Mouse (Mus musculus): ENCODE measurements around the gene Gja1.
"Not testable (repeated sequence)": the region's sequence is repeated elsewhere in the genome, so short reads cannot be mapped to it uniquely, and the experiment has no call there.

Gene Gja1

DNA sequence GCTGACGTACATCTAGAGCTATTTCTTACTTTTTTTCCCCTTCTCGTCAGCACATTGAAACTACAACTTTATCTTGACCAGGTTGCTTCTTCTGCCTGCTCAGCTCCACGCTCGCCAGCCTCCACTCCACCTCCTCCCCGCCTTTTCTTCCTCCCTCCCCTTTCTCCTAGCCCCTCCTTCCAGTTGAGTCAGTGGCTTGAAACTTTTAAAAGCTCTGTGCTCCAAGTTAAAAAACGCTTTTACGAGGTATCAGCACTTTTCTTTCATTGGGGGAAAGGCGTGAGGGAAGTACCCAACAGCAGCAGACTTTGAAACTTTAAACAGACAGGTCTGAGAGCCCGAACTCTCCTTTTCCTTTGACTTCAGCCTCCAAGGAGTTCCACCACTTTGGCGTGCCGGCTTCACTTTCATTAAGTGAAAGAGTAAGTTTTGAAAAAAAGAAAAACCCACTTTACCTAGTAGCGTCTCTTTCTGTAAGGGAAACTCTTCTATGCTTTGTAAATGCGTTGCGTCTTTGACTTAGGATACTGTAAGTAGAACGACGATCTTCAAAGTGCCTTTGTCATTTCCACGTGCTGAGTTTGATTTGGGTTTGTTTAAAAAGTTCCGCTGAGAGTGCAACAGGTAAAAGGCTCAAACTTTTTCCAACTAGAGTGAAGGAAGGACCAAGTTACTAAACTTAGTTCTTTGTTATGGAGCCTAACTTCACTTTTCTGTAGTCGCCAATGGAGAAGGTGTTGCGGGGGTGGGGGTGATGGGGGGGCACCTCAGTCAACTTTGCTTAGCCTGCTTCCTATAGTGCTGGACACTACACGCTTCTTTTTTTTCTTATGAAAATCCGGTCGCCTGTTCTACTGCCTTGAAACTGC is at the start of gene Gja1:
TSS of gene Gja1 (plus strand) at position 234 of the 869 bp plus-strand sequence.
- no peak for DNase-seq (ENCODE audit: low spot score)

- peak; percentile 71 for DNase-seq (ENCODE audit: low spot score)
Measured at GRCm38 (mm10) chr10:56338851-56339489, 38.2 kb upstream of the Gja1 start.

DNA sequence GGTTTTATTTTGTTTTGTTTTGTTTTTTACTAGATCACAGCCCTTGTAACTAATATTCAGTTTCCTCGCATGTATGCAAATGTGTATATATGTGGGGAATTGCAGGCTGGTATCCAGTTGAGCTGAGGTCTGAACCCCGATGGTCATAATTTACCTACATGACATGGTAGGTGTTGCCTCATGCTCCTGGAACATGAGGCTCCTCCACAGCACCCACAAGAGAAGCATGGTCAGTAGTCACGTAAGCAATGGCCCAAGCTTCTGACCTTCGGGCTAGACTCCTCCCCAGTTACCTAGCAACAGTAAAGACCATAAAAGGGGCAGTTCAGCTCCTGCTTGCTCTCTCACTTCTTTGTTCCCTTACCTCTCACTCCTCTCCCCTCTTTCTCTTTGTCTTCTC is 16.7 kb upstream of the Gja1 start:
- no peak for DNase-seq (ENCODE audit: low spot score)

DNA sequence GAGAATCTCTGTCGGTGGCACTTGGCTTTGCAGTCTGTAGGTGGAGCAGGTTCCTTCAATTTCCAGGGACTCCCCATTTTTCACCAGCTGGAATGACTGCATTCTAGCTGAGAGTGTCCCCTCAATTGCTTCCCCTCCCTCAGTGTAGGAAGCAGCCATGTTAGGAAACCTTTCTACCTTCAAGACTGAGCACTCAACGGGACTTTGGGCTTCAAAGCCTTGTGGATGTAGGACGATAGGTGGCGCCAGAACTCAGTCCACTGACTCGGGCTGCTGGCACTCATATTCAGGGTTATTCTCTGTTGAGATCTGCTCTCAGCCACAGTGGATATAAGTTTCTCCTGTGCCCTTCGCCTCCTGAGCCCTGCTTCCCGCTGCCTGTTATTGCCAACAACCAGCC is 8.1 kb upstream of the Gja1 start:
- DNase-seq (ENCODE audit: low spot score): peak; percentile 33

DNA sequence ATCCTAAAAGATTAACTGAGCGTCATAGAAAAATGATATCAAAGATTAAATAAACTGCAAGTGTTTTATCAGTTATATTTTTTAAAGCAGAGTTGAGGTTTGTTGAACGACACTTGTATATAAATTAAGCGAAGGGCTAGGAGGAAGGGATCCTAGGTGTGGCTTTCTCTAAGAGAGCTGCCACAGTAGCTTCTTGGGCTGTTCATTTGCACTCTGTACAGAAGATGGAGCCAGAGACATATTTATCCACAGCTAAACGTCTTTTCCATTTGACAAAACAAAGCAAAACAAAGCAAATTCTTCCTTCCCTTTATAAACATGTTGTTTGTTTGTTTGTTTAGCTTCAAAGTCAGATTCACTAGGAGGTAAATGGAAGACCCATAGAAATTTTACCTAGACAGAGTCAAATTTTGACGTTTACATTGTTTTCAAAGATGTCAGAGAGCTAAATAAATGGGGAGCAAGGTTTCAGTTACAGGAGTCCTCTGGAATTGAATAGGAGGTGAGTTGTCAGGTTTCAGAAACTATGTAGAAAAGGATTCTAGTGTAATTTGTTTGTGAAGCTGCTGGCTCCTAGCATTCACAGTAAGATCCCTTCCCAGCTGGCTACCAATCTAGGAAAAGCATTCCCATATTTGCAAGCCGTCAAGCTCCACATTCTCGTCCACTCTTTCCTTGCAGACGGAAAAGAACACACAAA is 4.0 kb upstream of the Gja1 start:
- no peak for DNase-seq (ENCODE audit: low spot score)

GRCm38 (mm10) chr10:56374169-56374568 is 3.0 kb upstream of the Gja1 start:
- no peak for DNase-seq (ENCODE audit: low spot score)

GRCm38 (mm10) chr10:56375906-56376468 is 1.1 kb upstream of the Gja1 start:
- DNase-seq (ENCODE audit: low spot score): no peak

DNA sequence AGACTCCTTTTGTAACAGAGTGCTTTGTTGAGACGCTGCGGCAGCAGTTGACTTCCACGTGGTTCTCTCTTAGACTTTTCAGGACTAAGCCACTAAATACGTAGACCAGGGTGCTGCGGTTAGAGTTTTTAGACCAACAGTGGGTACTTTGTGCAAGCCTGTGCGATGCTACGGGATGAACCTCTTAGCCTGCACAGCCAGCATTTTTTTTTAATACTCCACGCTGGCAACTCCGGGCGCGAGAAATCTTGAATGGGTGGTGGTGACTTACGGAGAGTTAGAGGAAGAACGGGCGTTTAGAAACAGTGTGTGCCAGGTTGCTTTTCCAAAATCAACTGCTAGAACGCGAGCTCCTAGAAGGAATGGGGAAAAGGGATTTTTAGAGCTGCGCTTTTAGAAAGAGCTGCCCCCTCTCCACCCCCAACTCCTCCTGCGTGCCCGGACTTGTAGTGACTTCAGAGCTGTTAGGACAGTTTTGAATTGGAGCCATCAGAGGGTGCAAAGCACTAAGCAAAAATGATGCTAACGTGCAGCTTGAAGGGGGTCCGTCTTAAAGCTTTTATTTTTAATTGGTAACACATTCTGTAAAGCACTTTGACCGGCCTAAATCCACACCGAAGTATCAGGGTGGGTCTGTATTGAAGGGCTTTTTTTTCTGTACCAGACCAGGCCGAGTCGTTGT is 977 bp downstream of the Gja1 start:
- no peak for DNase-seq (ENCODE audit: low spot score)

- DNase-seq (ENCODE audit: low spot score): no peak
Measured at GRCm38 (mm10) chr10:56378648-56379254, 1.6 kb downstream of the Gja1 start.

DNA sequence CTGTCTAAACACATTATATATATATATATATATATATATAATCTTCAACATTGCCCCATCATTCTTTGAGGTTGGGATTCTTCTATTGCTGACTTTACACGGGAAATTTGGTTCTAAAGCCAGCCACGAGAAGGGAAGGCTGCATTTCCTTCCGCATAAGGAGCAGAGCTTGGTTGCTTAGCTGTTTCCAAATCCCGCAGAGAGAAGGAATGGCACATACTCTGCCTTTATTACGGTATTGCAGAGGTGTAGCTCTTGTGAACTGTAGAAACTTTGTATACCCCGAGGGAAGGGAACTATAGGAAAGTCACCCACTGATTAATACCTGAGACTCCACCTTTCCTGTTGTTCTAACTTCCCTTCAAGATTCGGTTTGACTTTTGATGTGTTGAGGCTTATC is 2.6 kb downstream of the Gja1 start:
- no peak for DNase-seq (ENCODE audit: low spot score)

- no peak for DNase-seq (ENCODE audit: low spot score)
Measured at GRCm38 (mm10) chr10:56385195-56386109, 8.3 kb downstream of the Gja1 start.

DNA sequence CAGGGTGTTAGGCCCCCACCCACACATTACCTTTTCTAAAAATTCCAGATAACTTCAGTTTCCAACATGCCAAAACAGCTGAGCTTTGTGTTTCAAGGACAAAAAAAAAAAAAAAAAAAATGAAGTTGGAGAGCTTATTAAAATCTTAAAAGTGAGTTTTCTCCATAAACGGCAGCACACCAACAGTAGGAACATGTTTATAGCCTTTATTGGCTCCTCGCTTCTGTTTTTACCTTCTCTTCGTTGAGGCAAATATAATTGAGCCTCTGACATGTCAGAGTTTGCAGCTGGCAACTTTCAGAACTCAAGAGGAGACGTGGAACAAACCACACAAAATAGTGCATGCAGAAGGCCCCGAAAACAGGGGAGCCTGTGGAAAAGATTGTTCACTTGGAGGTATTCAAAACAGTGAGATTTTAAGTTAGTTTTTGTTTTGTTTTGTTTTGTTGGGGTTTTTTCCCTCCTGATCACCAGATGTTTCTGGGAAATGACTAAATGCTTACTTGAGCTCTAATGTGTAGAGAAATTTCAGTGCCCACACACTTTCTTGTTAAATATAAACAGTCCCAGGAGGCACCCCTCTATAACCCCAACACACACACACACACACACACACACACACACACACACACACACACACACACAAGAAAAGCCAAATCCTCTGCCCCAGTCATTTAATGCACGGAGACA is 16.1 kb downstream of the Gja1 start:
- DNase-seq (ENCODE audit: low spot score): no peak

GRCm38 (mm10) chr10:56393815-56394417 is 16.8 kb downstream of the Gja1 start:
- not testable (repeated sequence) for DNase-seq (ENCODE audit: low spot score)

- DNase-seq (ENCODE audit: low spot score): no peak
Measured at GRCm38 (mm10) chr10:56397875-56398274, 20.7 kb downstream of the Gja1 start.

GRCm38 (mm10) chr10:56398310-56398709 is 21.2 kb downstream of the Gja1 start:
- no peak for DNase-seq (ENCODE audit: low spot score)

- DNase-seq (ENCODE audit: low spot score): not testable (repeated sequence)
Measured at GRCm38 (mm10) chr10:56401396-56401795, 24.3 kb downstream of the Gja1 start.

GRCm38 (mm10) chr10:56405934-56406333 is 28.8 kb downstream of the Gja1 start:
- DNase-seq (ENCODE audit: low spot score): no peak

GRCm38 (mm10) chr10:56406386-56407130 is 29.4 kb downstream of the Gja1 start:
- no peak for DNase-seq (ENCODE audit: low spot score)

All from left cerebral cortex, adult 11 months (tissue).